Mouse (Mus musculus): ENCODE results near the gene Cyp2d11. TPM values are rescaled to one million over a fixed set of nuclear protein-coding genes. Genes with fewer than 3 reads are reported as not detected.

The Cyp2d11 gene
- polyA plus RNA-seq, 1 experiment = not detected

DNA sequence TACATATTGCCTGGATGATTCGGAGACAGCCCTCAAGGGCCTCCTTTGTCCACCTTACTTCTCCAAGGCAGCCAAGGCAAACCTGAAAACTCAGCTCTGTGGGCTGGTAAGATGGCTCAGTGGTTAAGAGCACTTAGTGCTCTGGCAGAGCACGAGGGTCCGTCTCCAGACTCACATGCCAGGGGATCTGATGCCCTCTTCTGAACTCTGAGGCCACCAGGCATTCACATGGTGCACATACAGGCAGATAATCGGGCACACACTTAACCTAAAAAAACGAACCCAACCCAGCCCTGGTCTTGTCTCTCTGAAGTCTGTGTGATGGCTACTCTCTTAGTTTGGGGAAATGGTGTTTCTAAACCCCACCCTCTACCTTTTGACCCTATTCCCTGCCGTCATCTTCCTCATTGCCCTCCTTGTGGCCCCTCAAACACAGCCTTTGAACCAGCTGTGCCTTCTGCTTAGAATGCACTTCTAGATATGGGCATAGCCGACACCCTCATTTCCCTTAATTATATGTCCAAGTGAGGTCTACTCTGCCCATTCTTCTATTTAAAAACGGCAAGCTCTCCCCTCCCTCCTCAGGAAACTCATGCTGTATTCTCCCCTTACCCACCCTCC, 54.1 kb downstream of the Cyp2d11 start:
- H3K4me1 ChIP-seq (ENCODE audit: control insufficient read depth, insufficient read depth, low read length) = peaks cover 5% of the 10 kb centered on the region; the same call in 1 of the 2 replicates
- TF ChIP-seq POLR2A (IDR thresholded peaks at IDR 0.05; ENCODE audit: borderline replicate concordance, control insufficient read depth, low read depth, low read length) (no peak), CTCF (IDR thresholded peaks at IDR 0.05; ENCODE audit: control insufficient read depth, insufficient read depth, low read length) (no peak)
- H3K27ac ChIP-seq (ENCODE audit: control insufficient read depth, insufficient read depth, low read depth, low read length, poor library complexity) = peak overlapping the region; percentile 96
- no peak overlapping the region for H3K4me3 ChIP-seq (replicated peaks; ENCODE audit: control insufficient read depth, low read depth, low read length)
- WGBS = 56% methylated on average over 8 of the region's 8 CpGs

Other genes starting within 250 kb of the Cyp2d11 start
- gene Srebf2, start 246.8 kb downstream of the Cyp2d11 start, polyA plus RNA-seq (2011; ENCODE audit: insufficient read depth, insufficient read length, low replicate concordance, missing spikeins) = 19.3 and 46.3 TPM in 2 replicates
- gene Shisa8, start 181.2 kb downstream of the Cyp2d11 start, polyA plus RNA-seq (2011; ENCODE audit: insufficient read depth, insufficient read length, low replicate concordance, missing spikeins) = 0.77 and 1.9 TPM in 2 replicates
- gene Tnfrsf13c, start 169.7 kb downstream of the Cyp2d11 start, polyA plus RNA-seq (2011; ENCODE audit: insufficient read depth, insufficient read length, low replicate concordance, missing spikeins) = 12.1 and 24.9 TPM in 2 replicates
- 19.5 and 21.2 TPM in 2 replicates for gene Cenpm, start 149.3 kb downstream of the Cyp2d11 start, polyA plus RNA-seq (2011; ENCODE audit: insufficient read depth, insufficient read length, low replicate concordance, missing spikeins)
- not detected in 2 replicates for gene 1500009C09Rik, start 141.6 kb downstream of the Cyp2d11 start, polyA plus RNA-seq (2011; ENCODE audit: insufficient read depth, insufficient read length, low replicate concordance, missing spikeins)
- 2.0 TPM in 1 of 2 replicates, not detected in the other for gene Sept3, start 119.1 kb downstream of the Cyp2d11 start, polyA plus RNA-seq (2011; ENCODE audit: insufficient read depth, insufficient read length, low replicate concordance, missing spikeins)
- gene Wbp2nl, start 95.1 kb downstream of the Cyp2d11 start, polyA plus RNA-seq (2011; ENCODE audit: insufficient read depth, insufficient read length, low replicate concordance, missing spikeins) = not detected in 2 replicates
- gene Naga, start 55.1 kb downstream of the Cyp2d11 start, polyA plus RNA-seq (2011; ENCODE audit: insufficient read depth, insufficient read length, low replicate concordance, missing spikeins) = 35.6 and 49.3 TPM in 2 replicates
- 22.5 and 34.5 TPM in 2 replicates for gene Pheta2, start 55.1 kb downstream of the Cyp2d11 start, polyA plus RNA-seq (2011; ENCODE audit: insufficient read depth, insufficient read length, low replicate concordance, missing spikeins)
- 121 and 216 TPM in 2 replicates for gene Smdt1, start 55.1 kb downstream of the Cyp2d11 start, polyA plus RNA-seq (2011; ENCODE audit: insufficient read depth, insufficient read length, low replicate concordance, missing spikeins)
- 120 and 208 TPM in 2 replicates for gene Ndufa6, start 39.7 kb downstream of the Cyp2d11 start, polyA plus RNA-seq (2011; ENCODE audit: insufficient read depth, insufficient read length, low replicate concordance, missing spikeins)
- gene Cyp2d22, start 13.8 kb downstream of the Cyp2d11 start, polyA plus RNA-seq (2011; ENCODE audit: insufficient read depth, insufficient read length, low replicate concordance, missing spikeins) = 5.2 and 7.2 TPM in 2 replicates
- 1.4 and 3.4 TPM in 2 replicates for gene Cyp2d10, start 13.2 kb upstream of the Cyp2d11 start, polyA plus RNA-seq (2011; ENCODE audit: insufficient read depth, insufficient read length, low replicate concordance, missing spikeins)
- 1.3 and 5.0 TPM in 2 replicates for gene Cyp2d9, start 39.4 kb upstream of the Cyp2d11 start, polyA plus RNA-seq (2011; ENCODE audit: insufficient read depth, insufficient read length, low replicate concordance, missing spikeins)
- gene Cyp2d12, start 161.1 kb upstream of the Cyp2d11 start, polyA plus RNA-seq (2011; ENCODE audit: insufficient read depth, insufficient read length, low replicate concordance, missing spikeins) = not detected in 2 replicates
- gene Cyp2d34, start 226.9 kb upstream of the Cyp2d11 start, polyA plus RNA-seq (2011; ENCODE audit: insufficient read depth, insufficient read length, low replicate concordance, missing spikeins) = not detected in 2 replicates

All from bone marrow, adult 2 months (tissue).